Mouse (Mus musculus) gastrocnemius, postnatal 4 days (tissue): ENCODE results near the gene Zeb2. TPM values are rescaled to one million over a fixed set of nuclear protein-coding genes. Genes with fewer than 3 reads are reported as not detected.

Experiments
- DNase-seq, 2 experiments: peaks; one replicate each; pipeline ENCODE4 v3.0.0; 2021 to 2022; ENCODE audit warnings: low spot score in 2 of 2, mixed read lengths in 2 of 2
- total RNA-seq, 2 experiments: library from RNA; stranded (reverse); gene quantifications; 2 replicates each; pipeline ENCODE4 v1.2.3; 2021

Zeb2 gene
- total RNA-seq, 2 experiments from 2014 or later = 146 to 156 TPM

DNA sequence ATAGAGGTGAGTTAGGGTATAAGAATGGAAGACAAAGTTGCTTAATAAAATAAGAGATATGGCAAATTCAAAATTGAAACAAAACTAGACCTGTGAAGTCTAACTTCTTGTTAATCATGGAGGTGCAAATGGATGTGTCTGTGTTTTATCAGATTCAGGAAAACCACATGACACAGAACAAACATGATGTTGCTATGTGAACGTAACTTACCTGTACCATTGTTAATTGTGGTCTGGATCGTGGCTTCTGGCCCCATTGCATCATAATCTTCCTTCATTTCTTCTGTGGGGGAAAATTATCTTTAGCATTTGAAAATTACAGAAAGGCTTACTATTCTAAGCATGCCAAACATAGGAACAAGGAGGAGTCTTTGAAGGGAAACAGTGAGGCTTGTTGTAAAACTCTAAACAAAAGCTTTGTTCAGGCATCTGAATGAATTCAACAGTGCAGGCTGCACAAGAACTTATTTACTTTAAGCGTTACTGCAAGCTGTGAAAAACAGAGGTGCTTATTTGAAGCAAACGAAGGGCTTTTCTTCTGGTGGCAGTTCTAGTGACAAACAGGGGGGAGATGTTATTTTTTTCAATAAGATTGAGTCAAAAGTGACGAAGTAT, 99.9 kb downstream of the Zeb2 start:
- DNase-seq = no peak

DNA sequence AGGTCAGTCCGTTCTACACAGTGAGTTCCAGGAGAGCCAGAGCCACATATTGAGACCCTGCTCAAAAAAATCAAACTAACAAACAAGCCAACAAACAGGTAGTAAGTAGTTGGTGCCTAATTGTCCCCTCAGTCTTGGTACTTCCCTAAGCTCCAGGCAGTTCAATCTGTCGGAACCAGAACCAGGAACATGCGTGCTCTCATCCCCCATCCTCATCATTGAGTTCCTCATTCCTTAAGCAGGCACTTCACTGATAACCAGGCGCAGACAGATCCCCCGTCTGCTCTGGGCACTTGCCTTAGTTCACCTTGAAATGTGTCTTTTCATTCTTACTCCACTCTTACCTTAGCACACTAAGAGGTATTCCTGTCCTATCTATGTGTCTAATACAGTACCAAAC, 103.9 kb downstream of the Zeb2 start:
- DNase-seq = no peak

DNA sequence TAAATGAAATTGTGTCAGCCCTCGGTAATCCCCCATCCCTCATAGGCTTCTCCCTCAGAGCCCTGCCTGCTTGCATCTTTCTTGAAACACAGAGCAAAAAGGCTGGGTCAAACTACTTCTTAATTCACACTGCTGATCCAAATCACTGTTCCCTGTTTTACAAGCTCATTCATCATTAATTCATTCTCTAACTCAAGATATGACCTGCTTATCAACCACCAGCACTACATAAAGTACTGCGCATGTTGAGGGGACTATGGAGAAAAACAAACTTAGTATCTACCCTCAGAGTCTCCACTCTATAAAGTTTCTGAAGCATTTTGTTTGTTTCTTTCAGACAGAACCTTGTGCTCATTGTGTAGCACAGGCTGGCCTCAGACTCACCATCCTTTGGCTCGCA, 104.5 kb downstream of the Zeb2 start:
- no peak for DNase-seq

- DNase-seq = no peak
Observed at GRCm38 (mm10) chr2:45010701-45011100, 106.5 kb downstream of the Zeb2 start.

GRCm38 (mm10) chr2:44999906-45000305, 117.3 kb downstream of the Zeb2 start:
- peak in 1 of 2 experiments; percentile 40 for DNase-seq

- DNase-seq = no peak
Observed at GRCm38 (mm10) chr2:44998710-44999109, 118.5 kb downstream of the Zeb2 start.

GRCm38 (mm10) chr2:44981646-44982045, 135.5 kb downstream of the Zeb2 start:
- DNase-seq = no peak

GRCm38 (mm10) chr2:44979042-44979721, 138.0 kb downstream of the Zeb2 start:
- DNase-seq = peak in 1 of 2 experiments; percentile 33

DNA sequence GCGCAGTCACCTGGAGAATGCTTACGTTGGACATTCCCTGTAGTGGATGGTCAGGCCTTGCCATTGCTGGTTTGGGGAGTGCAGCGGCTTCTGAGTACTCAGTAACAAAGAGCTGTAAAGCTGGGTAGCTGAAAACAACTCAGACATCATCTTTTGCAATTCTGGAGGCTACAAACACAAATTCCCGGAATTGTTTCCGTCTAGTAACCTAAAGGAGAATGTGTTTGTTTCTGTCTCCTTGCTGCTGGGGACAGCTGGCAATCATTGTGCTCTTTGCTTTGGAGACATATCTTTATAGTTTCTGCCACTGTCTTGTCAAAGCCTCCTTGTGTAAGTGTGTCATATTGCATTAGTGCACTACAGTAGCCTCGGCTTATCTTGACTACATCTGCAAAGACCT, 139.2 kb downstream of the Zeb2 start:
- no peak for DNase-seq

DNA sequence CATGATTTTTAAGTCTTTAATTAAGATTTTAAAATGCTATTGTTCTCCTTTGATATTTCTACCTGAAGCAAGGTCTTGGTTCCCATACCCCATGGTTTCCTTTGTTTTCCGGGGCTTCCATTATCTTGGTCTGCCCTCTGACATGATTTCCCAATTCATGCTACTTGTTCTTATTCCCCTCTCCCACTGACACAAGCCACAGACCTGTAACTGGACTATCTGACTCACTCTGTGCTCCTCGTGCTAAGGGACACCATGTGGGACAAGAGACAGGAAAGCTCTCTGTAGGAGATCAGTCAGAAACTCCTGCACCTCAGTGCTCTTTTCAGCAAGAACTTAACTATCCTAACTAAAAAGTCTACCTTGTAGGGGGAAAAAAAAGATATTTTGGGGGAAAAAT, 139.6 kb downstream of the Zeb2 start:
- no peak for DNase-seq

- DNase-seq = no peak
Observed at GRCm38 (mm10) chr2:44977051-44977450, 140.1 kb downstream of the Zeb2 start.

GRCm38 (mm10) chr2:44976484-44976883, 140.7 kb downstream of the Zeb2 start:
- DNase-seq = no peak

DNA sequence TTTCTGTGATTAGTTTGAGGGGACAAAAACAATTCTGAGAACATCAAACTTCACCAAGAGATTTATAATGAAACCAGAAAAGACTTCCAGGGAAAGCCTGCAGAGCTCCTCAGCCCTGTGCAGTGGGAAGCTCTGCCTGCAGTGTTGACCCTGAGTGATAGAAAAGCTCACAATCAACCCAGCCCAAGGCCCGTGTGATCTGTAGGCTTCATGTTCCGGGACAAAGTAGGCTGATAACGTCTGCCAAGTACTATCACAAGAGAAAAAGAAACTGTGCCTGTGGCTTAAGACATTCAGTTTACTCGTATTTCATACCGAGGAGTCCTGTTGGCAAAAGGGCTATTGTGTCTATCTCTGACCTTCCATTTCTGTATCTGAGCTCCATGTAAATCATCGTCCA, 143.4 kb downstream of the Zeb2 start:
- no peak for DNase-seq

DNA sequence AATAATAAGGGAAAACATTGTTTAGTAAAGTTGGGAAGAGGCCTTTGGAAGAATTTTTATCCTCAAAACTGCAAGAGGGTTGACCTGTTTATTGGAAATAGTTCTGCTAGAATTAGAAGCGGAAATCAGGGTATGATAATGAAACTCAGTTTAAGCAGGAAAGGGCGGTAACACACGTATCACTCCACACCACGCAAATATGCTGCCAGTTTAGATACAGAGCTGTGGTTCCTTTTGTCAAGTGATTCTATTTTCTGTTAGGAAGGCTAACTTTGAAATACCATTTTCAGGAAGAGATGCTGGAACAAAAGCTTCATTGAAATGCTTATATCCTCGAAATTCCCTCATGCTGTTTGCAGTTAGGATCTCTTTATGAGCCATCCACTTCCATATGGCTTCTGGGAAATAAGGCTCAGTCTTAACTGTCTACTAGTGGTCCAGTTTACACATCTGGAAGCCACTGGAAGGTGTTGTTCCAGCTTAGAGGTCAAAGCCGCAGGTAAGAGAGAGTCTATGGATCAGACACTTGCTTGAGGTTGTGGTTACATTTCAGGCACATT, 147.0 kb downstream of the Zeb2 start:
- DNase-seq = no peak

- DNase-seq = no peak
Observed at GRCm38 (mm10) chr2:44969640-44970039, 147.6 kb downstream of the Zeb2 start.

DNA sequence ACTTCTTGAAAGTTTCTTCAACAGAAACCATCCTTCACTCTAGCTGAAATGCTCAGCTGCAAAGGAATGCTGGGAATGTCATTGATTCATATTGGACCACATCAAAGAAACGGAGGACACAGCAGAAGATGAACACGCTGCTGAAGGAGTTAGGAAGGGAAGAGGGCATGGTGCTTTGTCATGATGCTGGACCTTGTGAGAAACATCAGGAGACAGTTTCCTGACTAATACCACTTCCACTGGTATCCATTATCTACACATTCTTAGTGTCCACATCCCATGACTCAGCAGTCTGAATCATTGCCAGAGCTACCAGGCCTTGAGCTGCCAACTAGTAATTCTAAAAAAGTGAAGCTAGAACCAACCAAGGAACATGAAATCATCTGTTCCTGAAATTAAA, 148.0 kb downstream of the Zeb2 start:
- DNase-seq = no peak

GRCm38 (mm10) chr2:44965834-44966555, 151.2 kb downstream of the Zeb2 start:
- no peak for DNase-seq

DNA sequence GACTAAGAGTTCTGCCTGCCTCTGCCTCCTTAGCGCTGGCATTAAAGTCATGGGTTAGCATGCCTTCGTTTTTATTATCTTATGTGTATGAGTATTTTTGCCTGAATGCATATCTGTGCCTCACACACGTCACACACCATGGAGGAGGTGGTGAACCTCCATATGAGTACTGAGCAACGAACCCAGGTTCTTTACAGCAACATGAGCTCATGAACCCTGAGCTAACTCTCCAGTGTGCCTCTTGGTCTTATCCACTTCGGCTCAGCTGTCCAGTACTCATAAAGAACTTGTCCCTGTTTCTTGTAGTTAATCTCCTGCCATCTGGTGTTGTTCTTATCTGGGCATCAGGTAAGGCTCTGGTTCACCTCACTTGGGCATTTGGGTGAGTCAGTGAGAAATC, 154.6 kb downstream of the Zeb2 start:
- no peak for DNase-seq

DNA sequence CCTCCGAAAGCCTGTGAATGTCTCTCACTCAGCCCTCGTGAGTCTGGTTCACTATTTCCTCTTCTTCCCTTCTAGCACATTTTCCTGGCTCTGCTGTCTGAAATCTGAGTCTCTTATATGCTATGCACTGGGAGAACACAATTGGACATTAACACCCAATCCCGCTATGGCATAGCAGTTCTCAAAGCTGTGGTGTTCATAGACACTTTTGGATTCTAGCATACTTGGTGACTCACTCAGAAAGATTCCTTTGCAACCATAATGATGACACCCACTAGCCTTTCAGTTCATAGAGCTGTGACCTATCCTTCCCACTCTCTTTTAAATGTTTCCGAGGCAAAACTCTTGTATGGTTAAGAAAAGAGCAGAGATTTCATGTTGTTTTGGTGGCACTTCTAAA, 156.0 kb downstream of the Zeb2 start:
- no peak for DNase-seq

- DNase-seq = no peak
Observed at GRCm38 (mm10) chr2:44960561-44960960, 156.6 kb downstream of the Zeb2 start.

GRCm38 (mm10) chr2:44957329-44957797, 159.8 kb downstream of the Zeb2 start:
- no peak for DNase-seq

DNA sequence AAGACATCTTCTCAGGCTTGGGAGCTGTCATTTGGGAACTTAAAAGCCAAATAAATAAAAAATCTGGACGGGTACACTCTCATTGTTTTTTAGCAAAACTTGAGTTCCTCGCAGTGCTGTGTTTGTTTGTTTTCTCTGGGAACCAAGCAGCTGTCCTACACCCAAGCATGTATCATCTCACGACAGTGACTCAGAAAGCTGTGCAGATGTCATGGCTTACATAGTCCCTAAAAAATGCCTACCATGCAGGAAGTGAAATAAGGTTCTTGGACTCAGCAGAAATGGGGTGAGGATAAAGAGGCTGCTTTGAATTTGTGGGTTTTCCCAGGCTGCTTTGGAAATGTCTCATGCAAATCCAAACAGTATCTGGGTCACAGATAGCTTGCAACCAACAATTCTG, 161.0 kb downstream of the Zeb2 start:
- no peak for DNase-seq
